Mouse (Mus musculus): ENCODE results near the gene Olfr1105.

Gene Olfr1105

GRCm38 (mm10) chr2:87036431-87036830 lies at the start of gene Olfr1105:
TSS of gene Olfr1105 (minus strand) at chr2:87036531.
- no peak for ATAC-seq (ENCODE audit: insufficient number of reproducible peaks, low FRiP score, low TSS enrichment)

- ATAC-seq (ENCODE audit: insufficient number of reproducible peaks, low FRiP score, low TSS enrichment): no peak
These were observed 39.4 kb upstream of the Olfr1105 start, which contains the start of gene Olfr1107 for GRCm38 (mm10) chr2:87075717-87076116. TSS of gene Olfr1107 (minus strand) at chr2:87075817.

- ATAC-seq (ENCODE audit: insufficient number of reproducible peaks, low FRiP score, low TSS enrichment): no peak
These were observed 15.8 kb upstream of the Olfr1105 start, which contains the start of gene Olfr1106 for GRCm38 (mm10) chr2:87052173-87052572. TSS of gene Olfr1106 (minus strand) at chr2:87052273.

GRCm38 (mm10) chr2:87026980-87027379 lies 9.4 kb downstream of the Olfr1105 start, which contains the start of gene Olfr1104:
TSS of gene Olfr1104 (minus strand) at chr2:87027080.
- no peak for ATAC-seq (ENCODE audit: insufficient number of reproducible peaks, low FRiP score, low TSS enrichment)

- ATAC-seq (ENCODE audit: insufficient number of reproducible peaks, low FRiP score, low TSS enrichment): no peak
These were observed 38.2 kb downstream of the Olfr1105 start, which contains the start of gene Olfr1102 for GRCm38 (mm10) chr2:86998098-86998497. TSS of gene Olfr1102 (plus strand) at chr2:86998398.

GRCm38 (mm10) chr2:86991121-86991520 lies 45.2 kb downstream of the Olfr1105 start, which contains the start of gene Olfr1101:
TSS of gene Olfr1101 (minus strand) at chr2:86991221.
- no peak for ATAC-seq (ENCODE audit: insufficient number of reproducible peaks, low FRiP score, low TSS enrichment)

Measured in cerebellum, adult (tissue).